Mouse (Mus musculus) stomach, postnatal 0 days (tissue): ENCODE measurements around the gene Filip1. TPM values are rescaled to one million over a fixed set of nuclear protein-coding genes. Genes with fewer than 3 reads are reported as not detected.

Source experiments
- ATAC-seq: fragments of 200-750 bp; cut with Nextera tagmentation; 2 replicates; pipeline ENCODE4 v1.8.0; 2017; ENCODE audit not compliant: low FRiP score, low TSS enrichment
- DNase-seq: peaks from one replicate; pipeline ENCODE4 v3.0.0-alpha.2; 2016; ENCODE audit warnings: low spot score
- H3K27ac ChIP-seq: fragments of 300-500 bp; sonication (generic); replicated peaks from 2 replicates; pipeline ENCODE4 v1.5.1; 2014; ENCODE audit warnings: mild to moderate bottlenecking, control low read depth
- H3K27me3 ChIP-seq: fragments of 300-500 bp; sonication (generic); 2 replicates; pipeline ENCODE4 v1.6.1; 2014; ENCODE audit warnings: low read length; ENCODE audit not compliant: control insufficient read depth, insufficient read depth
- H3K36me3 ChIP-seq: fragments of 300-500 bp; sonication (generic); 2 replicates; pipeline ENCODE4 v1.6.1; 2014; ENCODE audit warnings: low read length, mixed read lengths; ENCODE audit not compliant: control insufficient read depth, insufficient read depth
- H3K4me1 ChIP-seq: fragments of 300-500 bp; sonication (generic); replicated peaks from 2 replicates; pipeline ENCODE4 v1.6.1; 2014; ENCODE audit warnings: antibody characterized with exemption; ENCODE audit not compliant: control insufficient read depth, insufficient read depth
- H3K4me2 ChIP-seq: fragments of 300-500 bp; sonication (generic); replicated peaks from 2 replicates; pipeline ENCODE4 v1.6.1; 2014; ENCODE audit warnings: low read depth, mild to moderate bottlenecking, control low read depth, moderate library complexity
- H3K4me3 ChIP-seq: fragments of 300-500 bp; sonication (generic); 2 replicates; pipeline ENCODE4 v1.5.1; 2014; ENCODE audit warnings: low read depth, low read length, control low read depth
- H3K9ac ChIP-seq: fragments of 300-500 bp; sonication (generic); 2 replicates; pipeline ENCODE4 v1.6.1; 2014; ENCODE audit warnings: mild to moderate bottlenecking, low read length, control low read depth, mixed read lengths
- H3K9me3 ChIP-seq: fragments of 300-500 bp; sonication (generic); 2 replicates; pipeline ENCODE4 v1.6.1; 2016; ENCODE audit warnings: low read length; ENCODE audit not compliant: control insufficient read depth
- CTCF ChIP-seq: IDR thresholded peaks from 2 replicates; pipeline ENCODE4 v1.5.1; 2016; ENCODE audit warnings: antibody characterized with exemption, low read depth, mild to moderate bottlenecking, moderate library complexity
- EP300 ChIP-seq: optimal IDR thresholded peaks from 2 replicates; pipeline ENCODE3; 2016; ENCODE audit warnings: antibody characterized with exemption
- WGBS: fragments of 180-500 bp; shearing (Covaris S2); extraction: QIAGEN DNeasy Blood & Tissue Kit; methylation state at CpG from one replicate; pipeline ENCODE4 v1.1.7; 2014; 5-methylcytosine and 5-hydroxymethylcytosine counted together
- polyA plus RNA-seq: library from polyadenylated mRNA; unstranded; fragments of >200 nt; fragmentation: Nextera tagmentation; extraction: Ambion mirVana; gene quantifications from 2 replicates; pipeline ENCODE4 v1.2.1, GENCODE M21; 2015

Gene Filip1
- polyA plus RNA-seq, 1 experiment from 2014 or later = 9.6 TPM

DNA sequence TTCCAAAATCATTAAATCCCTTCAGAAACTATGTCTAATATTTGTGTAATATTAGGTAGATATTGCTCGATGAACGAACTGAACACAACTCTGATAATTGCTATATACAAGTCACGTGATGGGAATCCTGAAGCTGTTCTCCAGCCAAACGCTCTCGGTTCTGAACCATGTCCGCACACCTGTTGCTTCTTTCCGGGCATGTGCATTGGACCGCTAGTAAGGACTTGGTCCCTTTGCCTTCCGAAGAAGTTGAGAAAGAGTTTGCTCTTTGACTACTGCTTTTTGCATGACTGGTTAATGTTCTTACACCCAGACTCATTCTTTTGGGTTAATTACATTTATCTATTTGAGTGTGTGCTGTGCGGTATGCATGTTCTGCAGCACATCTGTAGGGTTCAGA, 207.2 kb downstream of the Filip1 start:
- no peaks in the 10 kb centered on the region for H3K36me3 ChIP-seq
- DNase-seq (no peak), ATAC-seq (no peak)
- no peak overlapping the region for H3K27ac ChIP-seq
- TF ChIP-seq EP300 (no peak), CTCF (no peak)
- no peak overlapping the region for H3K9ac ChIP-seq
- H3K4me3 ChIP-seq = no peak overlapping the region
- no peaks in the 10 kb centered on the region for H3K9me3 ChIP-seq
- WGBS = 81% methylated on average over 10 of the region's 10 CpGs
- peaks cover 3% of the 10 kb centered on the region; the same call in 1 of the 2 replicates for H3K4me1 ChIP-seq
- H3K4me2 ChIP-seq = no peak overlapping the region
- H3K27me3 ChIP-seq = no peaks in the 10 kb centered on the region

DNA sequence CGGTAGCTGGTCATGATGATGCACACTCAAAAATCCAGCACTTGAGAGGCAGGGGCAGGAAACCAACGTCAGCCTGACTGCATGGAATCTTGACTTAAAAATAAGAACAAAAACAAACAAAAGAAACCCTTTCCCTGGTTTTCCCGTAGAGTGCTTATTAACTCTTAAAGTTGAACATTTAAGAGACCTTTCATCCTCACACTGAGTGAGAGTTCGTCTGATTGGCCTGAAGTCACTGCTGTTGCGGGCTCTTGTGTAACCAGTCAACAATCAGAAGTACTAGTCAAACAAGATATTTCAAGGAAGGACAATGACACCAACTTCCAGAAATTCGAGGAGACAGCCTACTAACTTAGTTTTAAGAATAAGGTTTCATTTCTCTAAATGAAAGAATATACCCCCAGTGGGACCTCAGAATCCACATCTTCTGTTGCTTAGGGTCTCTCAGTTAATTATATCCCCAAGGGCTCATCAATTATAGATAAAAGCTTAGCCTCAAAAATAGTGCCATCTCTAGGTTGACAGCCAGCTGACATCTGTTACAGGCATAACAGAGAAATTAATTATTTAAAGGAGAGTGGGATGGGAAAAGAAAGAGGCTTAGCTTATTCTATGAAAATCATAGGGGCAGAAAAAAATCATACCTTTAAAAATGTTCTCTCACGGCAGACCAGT, 216.1 kb downstream of the Filip1 start:
- Histone ChIP-seq H3K9ac (no peak overlapping the region), H3K4me3 (no peak overlapping the region), H3K27me3 (no peaks in the 10 kb centered on the region), H3K9me3 (no peaks in the 10 kb centered on the region), H3K27ac (no peak overlapping the region), H3K4me2 (no peak overlapping the region), H3K4me1 (peaks cover 2% of the 10 kb centered on the region; the same call in 1 of the 2 replicates), H3K36me3 (no peaks in the 10 kb centered on the region)
- WGBS = 47% methylated on average over 7 of the region's 7 CpGs
- DNase-seq (no peak), ATAC-seq (no peak)
- no peak for TF ChIP-seq EP300
- no peak for TF ChIP-seq CTCF

DNA sequence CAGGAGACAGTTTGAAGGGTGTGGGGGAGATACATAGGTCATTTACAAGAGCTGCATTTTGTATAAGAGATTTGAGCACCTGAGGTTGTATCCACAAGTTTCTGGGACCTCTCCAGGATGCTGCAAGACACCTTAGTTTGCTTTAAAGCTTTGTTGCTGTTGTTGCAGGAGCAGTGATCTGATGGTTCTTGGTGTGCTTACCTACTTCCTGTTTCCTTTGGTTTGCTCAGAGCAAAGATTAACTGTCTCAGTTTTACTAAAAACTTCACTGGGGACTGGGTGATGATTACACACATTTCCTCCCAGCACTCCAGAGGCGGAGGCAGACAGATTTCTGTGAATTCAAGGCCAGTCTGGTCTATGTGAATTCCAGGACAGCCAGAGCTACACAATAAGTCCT, 217.6 kb downstream of the Filip1 start:
- Histone ChIP-seq H3K36me3 (no peaks in the 10 kb centered on the region), H3K9me3 (no peaks in the 10 kb centered on the region), H3K4me2 (no peak overlapping the region), H3K27ac (no peak overlapping the region), H3K27me3 (no peaks in the 10 kb centered on the region), H3K4me3 (no peak overlapping the region), H3K4me1 (peaks cover 2% of the 10 kb centered on the region; the same call in 1 of the 2 replicates), H3K9ac (no peak overlapping the region)
- ATAC-seq = no peak
- TF ChIP-seq CTCF = no peak
- no peak for TF ChIP-seq EP300
- DNase-seq = no peak
- WGBS = 81% methylated on average over 1 of the region's 1 CpGs

DNA sequence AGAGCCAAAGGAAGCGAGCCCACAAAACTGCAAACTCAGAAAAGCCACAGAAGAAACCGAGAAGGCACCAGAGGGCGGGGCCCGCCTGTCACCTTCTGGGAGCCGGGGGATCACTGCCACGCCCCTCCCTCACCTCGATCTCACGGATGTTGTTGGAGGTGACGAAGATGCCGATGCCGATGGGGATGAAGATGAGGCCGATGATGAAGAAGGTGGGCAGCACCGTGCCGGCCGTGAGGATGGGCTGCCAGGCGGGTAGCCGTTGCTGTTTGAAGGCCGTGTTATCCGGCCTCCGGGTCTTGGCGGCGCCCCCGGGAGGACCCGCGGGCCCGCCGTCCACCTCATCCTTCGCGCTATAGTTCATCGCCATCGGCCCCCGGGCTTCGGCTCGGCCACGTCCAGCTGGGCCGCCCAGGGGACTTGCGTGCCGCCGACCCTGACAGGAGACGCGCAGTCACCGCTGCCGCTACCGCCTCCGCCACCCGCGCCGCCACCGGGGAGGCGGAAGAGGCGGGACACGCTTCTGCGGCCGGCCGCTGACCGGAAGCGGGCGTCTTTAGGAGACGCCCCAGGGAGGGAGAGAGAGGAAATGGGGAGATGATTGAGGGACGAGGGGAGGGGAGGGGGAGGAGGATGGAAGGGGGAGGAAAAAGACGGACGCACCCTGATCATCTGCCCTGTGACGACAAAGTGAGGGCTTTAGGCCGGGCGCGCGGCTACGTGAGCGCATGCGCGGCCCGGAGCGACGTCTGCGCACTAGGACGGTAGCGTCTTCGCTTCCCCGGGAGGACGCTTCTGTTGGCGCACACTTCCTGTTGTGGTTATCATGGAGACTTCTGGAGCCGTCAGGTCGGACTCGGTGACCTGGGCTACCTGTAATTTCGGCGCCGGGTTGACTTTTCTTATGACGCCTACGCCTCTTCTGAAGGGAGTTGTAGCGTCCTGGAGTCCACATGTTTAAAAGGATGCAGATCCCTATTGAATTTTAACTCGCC, 219.5 kb downstream of the Filip1 start, which contains the start of gene Tmem30a:
Gene Tmem30a (minus strand): TSS at position 667 of the 995 bp plus-strand sequence.
- under 1% methylated on average over 79 of the region's 91 CpGs for WGBS
- peak; percentile 60 for TF ChIP-seq EP300
- no peak for TF ChIP-seq CTCF
- peak; percentile 97 for ATAC-seq
- H3K4me2 ChIP-seq = peak within 1 kb of the TSS; percentile 74
- no peaks in the 10 kb centered on the region for H3K36me3 ChIP-seq
- H3K4me3 ChIP-seq = peak within 1 kb of the TSS; percentile 92
- no peaks in the 10 kb centered on the region for H3K9me3 ChIP-seq
- H3K4me1 ChIP-seq = peaks cover 2% of the 10 kb centered on the region; the same call in 1 of the 2 replicates
- no peaks in the 10 kb centered on the region for H3K27me3 ChIP-seq
- peak; percentile 93 for DNase-seq
- peak within 1 kb of the TSS; percentile 96 for H3K9ac ChIP-seq
- peak within 1 kb of the TSS; percentile 93 for H3K27ac ChIP-seq

DNA sequence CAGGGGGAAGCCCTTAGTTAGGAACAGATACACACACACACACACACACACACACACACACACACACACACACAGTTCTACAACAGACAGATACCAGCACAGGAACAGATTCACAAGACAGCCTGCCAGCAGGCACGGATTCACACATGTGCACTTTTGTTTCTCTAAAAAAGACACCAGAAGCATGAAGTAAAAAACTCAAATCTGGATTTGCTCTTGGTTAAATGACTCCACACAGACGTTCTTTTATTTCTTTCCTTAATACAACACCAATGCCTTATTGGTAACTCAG, 226.9 kb downstream of the Filip1 start:
- no peaks in the 10 kb centered on the region for H3K9me3 ChIP-seq
- ATAC-seq (no peak), DNase-seq (no peak)
- no peaks in the 10 kb centered on the region for H3K27me3 ChIP-seq
- no peak overlapping the region for H3K4me3 ChIP-seq
- no peak overlapping the region for H3K4me2 ChIP-seq
- H3K9ac ChIP-seq = no peak overlapping the region
- no peak overlapping the region for H3K27ac ChIP-seq
- WGBS = 45% methylated on average over 2 of the region's 2 CpGs
- TF ChIP-seq CTCF (no peak), EP300 (no peak)
- no peaks in the 10 kb centered on the region for H3K36me3 ChIP-seq
- H3K4me1 ChIP-seq = no peaks in the 10 kb centered on the region
